ENCODE assay signal across 8 mouse cellular contexts in genomic region chr17:83513655-83514212, GRCm38 (mm10). TPM values are rescaled to one million over a fixed set of nuclear protein-coding genes. Genes with fewer than 3 reads are reported as not detected.
A peak's percentile ranks its signal among the peaks of the same experiment; 100 is the strongest.
DNase-seq lines count a peak whose midpoint lies in the region; ATAC-seq and TF ChIP-seq lines count a peak whose summit lies in the region.

No protein-coding gene starts in this region.

- peaks cover 16% of the 10 kb centered on the region for H3K4me1 ChIP-seq in heart, postnatal 0 days (ENCODE audit: control insufficient read depth, insufficient read depth)
- peaks cover 0 to 21% of the 10 kb centered on the region in 2 experiments; a peak in 2 of 4 replicates for H3K4me1 ChIP-seq in MEL (ENCODE audit: control insufficient read depth in 1 of 2, insufficient read depth in 2 of 2, low read length in 2 of 2)
- peaks cover 13% of the 10 kb centered on the region for H3K4me1 ChIP-seq in forebrain, postnatal 0 days (ENCODE audit: insufficient read depth)

- H3K9ac ChIP-seq in heart, postnatal 0 days (replicated peaks; ENCODE audit: low read depth, low read length) = peak overlapping the region; percentile 97
- H3K9ac ChIP-seq in MEL (ENCODE audit: control insufficient read depth, low read depth, low read length, poor library complexity, severe bottlenecking) = peak overlapping the region; percentile 76
- peak overlapping the region; percentile 84 for H3K9ac ChIP-seq in forebrain, postnatal 0 days

- TF ChIP-seq POLR2A in MEL (IDR thresholded peaks at IDR 0.05; ENCODE audit: control insufficient read depth in 1 of 2, insufficient read depth in 1 of 2, low read depth in 1 of 2, low read length in 2 of 2, poor library complexity in 1 of 2) = no peak

- peak overlapping the region; percentile 85 for H3K27ac ChIP-seq in heart, postnatal 0 days (ENCODE audit: low read depth)
- H3K27ac ChIP-seq in MEL (ENCODE audit: control insufficient read depth, low read depth, low read length) = peak overlapping the region; percentile 36
- peak overlapping the region; percentile 86; the same call in 1 of the 2 replicates for H3K27ac ChIP-seq in forebrain, postnatal 0 days (ENCODE audit: low read depth, low read length)

- WGBS in heart, postnatal 0 days = 1% methylated on average over 24 of the region's 24 CpGs
- 2% methylated on average over 24 of the region's 24 CpGs for WGBS in forebrain, postnatal 0 days

- H3K4me2 ChIP-seq in heart, postnatal 0 days (ENCODE audit: low read depth, low read length) = peak overlapping the region; percentile 86
- H3K4me2 ChIP-seq in forebrain, postnatal 0 days (ENCODE audit: low read depth) = peak overlapping the region; percentile 81

- no peak for TF ChIP-seq RAD21 in MEL (IDR thresholded peaks at IDR 0.05; ENCODE audit: low read depth, low read length)

- no peak for DNase-seq in heart, postnatal 0 days (ENCODE audit: low spot score)
- DNase-seq in heart, adult 11 months = no peak
- peak; percentile 65 for DNase-seq in MEL (ENCODE audit: low read depth, low spot score)
- DNase-seq in forebrain, postnatal 0 days = no peak
- DNase-seq in B cell, adult 2 months = no peak
- DNase-seq in frontal cortex, postnatal 36 days (ENCODE audit: low spot score in 2 of 2) = no peak
- no peak for DNase-seq in adrenal gland, adult 18-20 months (ENCODE audit: low spot score in 2 of 2)

- ATAC-seq in heart, postnatal 0 days (ENCODE audit: insufficient read depth, low read depth) = peak; percentile 56
- ATAC-seq in forebrain, postnatal 0 days = peak; percentile 35
- peak; percentile 54 for ATAC-seq in megakaryocyte, adult 5-6 weeks (ENCODE audit: poor library complexity, severe bottlenecking)

- no peaks in the 10 kb centered on the region for H3K27me3 ChIP-seq in heart, postnatal 0 days (ENCODE audit: control insufficient read depth, insufficient read depth, low read length)
- H3K27me3 ChIP-seq in MEL (ENCODE audit: control insufficient read depth in 1 of 2, insufficient read depth in 2 of 2, low read length in 2 of 2) = no peaks in the 10 kb centered on the region
- no peaks in the 10 kb centered on the region for H3K27me3 ChIP-seq in forebrain, postnatal 0 days (ENCODE audit: insufficient read depth, low read length)

- no peaks in the 10 kb centered on the region for H3K36me3 ChIP-seq in heart, postnatal 0 days (replicated peaks; ENCODE audit: control insufficient read depth, insufficient read depth, low read length)
- H3K36me3 ChIP-seq in MEL (ENCODE audit: control insufficient read depth in 1 of 2, insufficient read depth in 2 of 2, low read length in 2 of 2) = peaks cover 0 to 21% of the 10 kb centered on the region in 2 experiments; a peak in 2 of 4 replicates
- H3K36me3 ChIP-seq in forebrain, postnatal 0 days (ENCODE audit: insufficient read depth) = no peaks in the 10 kb centered on the region

- H3K9me3 ChIP-seq in heart, postnatal 0 days (replicated peaks; ENCODE audit: control insufficient read depth, low read length) = no peaks in the 10 kb centered on the region
- no peaks in the 10 kb centered on the region for H3K9me3 ChIP-seq in MEL (replicated peaks; ENCODE audit: insufficient read depth, low read length)
- no peaks in the 10 kb centered on the region for H3K9me3 ChIP-seq in forebrain, postnatal 0 days (ENCODE audit: low read length)

- H3K79me2 ChIP-seq in MEL (ENCODE audit: control insufficient read depth, insufficient read depth, low read length, poor library complexity) = peaks cover 48% of the 10 kb centered on the region

- TF ChIP-seq EP300 in heart, postnatal 0 days (IDR thresholded peaks at IDR 0.05; ENCODE audit: low read depth) = no peak
- no peak for TF ChIP-seq EP300 in MEL (IDR thresholded peaks at IDR 0.05; ENCODE audit: low read depth in 1 of 2, low read length in 2 of 2)

- peak overlapping the region; percentile 94 for H3K4me3 ChIP-seq in heart, postnatal 0 days (ENCODE audit: low read depth, low read length)
- H3K4me3 ChIP-seq in MEL (ENCODE audit: control insufficient read depth in 1 of 2, insufficient read depth in 1 of 2, low read depth in 2 of 2, low read length in 2 of 2) = peak overlapping the region; percentile 89 to 91
- H3K4me3 ChIP-seq in forebrain, postnatal 0 days (ENCODE audit: low read depth, low read length) = peak overlapping the region; percentile 86

- no peak for TF ChIP-seq CTCF in heart, postnatal 0 days (IDR thresholded peaks at IDR 0.05; ENCODE audit: low read depth)
- TF ChIP-seq CTCF in MEL (IDR thresholded peaks at IDR 0.05 in 2 of 3, conservative IDR thresholded peaks at IDR 0.05 in 1 of 3; ENCODE audit: control insufficient read depth in 1 of 3, insufficient read depth in 1 of 3, low read depth in 2 of 3, low read length in 3 of 3, poor library complexity in 1 of 3, severe bottlenecking in 1 of 3) = no peak
- no peak; the same call in 1 of the 2 replicates for TF ChIP-seq CTCF in forebrain, postnatal 0 days (IDR thresholded peaks at IDR 0.05; ENCODE audit: low read depth)

TF ChIP-seq in MEL, 35 proteins besides CTCF, POLR2A, EP300 and RAD21:
- TF ChIP-seq NELFE (IDR thresholded peaks at IDR 0.05; ENCODE audit: low read depth, low read length) (0 out of 2 replicates have a peak, but pooled peaks have one; percentile 55), ZMIZ1 (IDR thresholded peaks at IDR 0.05; ENCODE audit: low read depth, low read length) (peak; percentile 34; the same call in 1 of the 2 replicates), USF1 (IDR thresholded peaks at IDR 0.05; ENCODE audit: low read depth, low read length) (no peak), ZC3H11A (IDR thresholded peaks at IDR 0.05; ENCODE audit: low read depth, low read length) (no peak), MAFK (IDR thresholded peaks at IDR 0.05; ENCODE audit: borderline replicate concordance, low read depth, low read length) (no peak), MEF2A (IDR thresholded peaks at IDR 0.05; ENCODE audit: extremely low read depth, insufficient replicate concordance, low read depth, low read length, poor library complexity, severe bottlenecking) (no peak), HCFC1 (IDR thresholded peaks at IDR 0.05; ENCODE audit: low read depth, low read length) (no peak), MAZ (IDR thresholded peaks at IDR 0.05; ENCODE audit: low read depth, low read length) (no peak), CHD1 (IDR thresholded peaks at IDR 0.05; ENCODE audit: low read depth, low read length) (no peak), ETS1 (IDR thresholded peaks at IDR 0.05; ENCODE audit: low read depth, low read length) (no peak), ELF1 (IDR thresholded peaks at IDR 0.05; ENCODE audit: low read depth, low read length) (no peak), ZKSCAN1 (IDR thresholded peaks at IDR 0.05; ENCODE audit: low read depth, low read length) (no peak), RCOR1 (IDR thresholded peaks at IDR 0.05; ENCODE audit: low read depth, low read length) (no peak), NRF1 (IDR thresholded peaks at IDR 0.05; ENCODE audit: insufficient read depth, low read depth, low read length, poor library complexity, severe bottlenecking) (no peak), UBTF (IDR thresholded peaks at IDR 0.05; ENCODE audit: borderline replicate concordance, insufficient read depth, low read depth, low read length) (no peak), POLR2AphosphoS5 (IDR thresholded peaks at IDR 0.05; ENCODE audit: borderline replicate concordance, low read depth, low read length) (no peak)
TF ChIP-seq in MEL: peak in this region for 2.

RNA-seq across cellular contexts. Expression of gene Cox7a2l, which starts 3.4 kb away (rescaled TPM):
- total RNA-seq in heart, postnatal 0 days (2014; rRNA removed; ENCODE audit: low replicate concordance) = 487 and 666 TPM in 2 replicates
- 339 and 342 TPM in 2 replicates for polyA plus RNA-seq in heart, postnatal 0 days (2015; fragmentation: Nextera tagmentation; extraction: Ambion mirVana)
- 203 and 206 TPM in 2 replicates for total RNA-seq in MEL (2012; rRNA removed)
- 100 to 1,000 TPM in 1 of 2 experiments, not detected in 1; 206 TPM for polyA plus RNA-seq in MEL (2012; ENCODE audit: insufficient read depth in 1 of 2, insufficient read length in 2 of 2, low read depth in 1 of 2, low replicate concordance in 2 of 2, missing spikeins in 1 of 2)
- 343 and 363 TPM in 2 replicates for total RNA-seq in forebrain, postnatal 0 days (2014; rRNA removed)
- 210 and 242 TPM in 2 replicates for polyA plus RNA-seq in forebrain, postnatal 0 days (2015; fragmentation: Nextera tagmentation; extraction: Ambion mirVana)
- total RNA-seq in megakaryocyte, adult 5-6 weeks (2015) = 266 and 313 TPM in 2 replicates
- total RNA-seq in megakaryocyte, adult 5-6 weeks (2017) = 182 and 228 TPM in 2 replicates
- 100 to 1,000 TPM; 186 to 198 TPM for total RNA-seq in adrenal gland, adult 18-20 months (2021)

Comparison
In these comparisons a context has a peak if more than half of its experiments do, and no peak if none do; other contexts are left out.
1. H3K27ac ChIP-seq: peak in every context shown above with its lines; median percentile 86 in forebrain, postnatal 0 days; 85 in heart, postnatal 0 days; 36 in MEL.